Mouse (Mus musculus) CD4-positive helper T cell, adult 2 months (primary cell): Measurements from ENCODE around the gene Tmem109.

Source experiments
- DNase-seq: peaks from one replicate; pipeline ENCODE4 v3.0.0-alpha.2; 2012; ENCODE audit warnings: low read depth, missing footprints, low spot score

Tmem109 gene

GRCm38 (mm10) chr19:10881426-10882154 is at the start of gene Tmem109:
TSS of gene Tmem109 (minus strand) at chr19:10882001.
- DNase-seq = peak; percentile 93

DNA sequence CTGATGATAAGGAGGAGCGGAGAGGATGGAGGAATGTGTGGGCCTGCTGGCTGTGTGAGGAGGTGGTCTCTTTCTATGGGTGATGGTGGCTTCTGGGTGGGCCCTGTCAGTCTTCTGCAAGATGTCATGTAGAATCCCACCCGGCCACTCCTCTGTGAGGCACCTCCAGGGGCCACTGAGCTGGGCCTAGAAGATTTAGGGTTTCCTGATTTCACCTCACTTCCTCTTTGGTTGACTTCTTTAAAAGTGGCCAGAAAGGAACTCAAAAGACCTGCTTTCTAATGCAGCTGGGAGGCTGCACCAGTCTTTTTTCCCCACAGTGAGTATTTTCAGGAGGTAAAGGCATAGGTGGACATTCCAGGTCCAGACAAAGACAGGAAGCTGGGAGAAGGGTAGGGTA is 48.8 kb upstream of the Tmem109 start:
- no peak for DNase-seq

DNA sequence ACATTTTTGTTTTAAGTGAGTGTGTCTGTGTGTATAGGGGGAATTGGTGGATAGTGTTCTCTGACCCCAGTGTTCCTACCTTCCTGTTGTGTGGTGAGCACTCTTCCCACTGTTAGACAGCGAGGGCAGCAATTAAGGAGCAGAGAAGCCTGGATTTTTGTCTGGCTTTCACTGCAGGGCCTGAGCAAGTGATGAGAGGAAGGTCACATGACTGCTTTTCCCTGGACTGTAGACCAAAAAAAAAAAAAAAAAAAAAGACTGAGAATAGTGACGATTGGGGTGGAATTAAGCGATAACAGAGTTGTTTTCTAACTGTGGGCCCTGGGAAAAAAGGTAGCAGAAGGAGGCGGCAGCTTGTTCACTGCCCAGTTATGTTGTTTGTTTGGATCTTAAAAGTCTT is 44.9 kb upstream of the Tmem109 start:
- no peak for DNase-seq

- DNase-seq = no peak
Observed at GRCm38 (mm10) chr19:10926123-10926621, 44.4 kb upstream of the Tmem109 start.

GRCm38 (mm10) chr19:10924220-10924619 is 42.4 kb upstream of the Tmem109 start:
- DNase-seq = no peak

- DNase-seq = no peak
Observed at GRCm38 (mm10) chr19:10921058-10921457, 39.3 kb upstream of the Tmem109 start.

GRCm38 (mm10) chr19:10920532-10920931 is 38.7 kb upstream of the Tmem109 start, which contains the start of gene Zp1:
TSS of gene Zp1 (minus strand) at chr19:10920632.
- no peak for DNase-seq

DNA sequence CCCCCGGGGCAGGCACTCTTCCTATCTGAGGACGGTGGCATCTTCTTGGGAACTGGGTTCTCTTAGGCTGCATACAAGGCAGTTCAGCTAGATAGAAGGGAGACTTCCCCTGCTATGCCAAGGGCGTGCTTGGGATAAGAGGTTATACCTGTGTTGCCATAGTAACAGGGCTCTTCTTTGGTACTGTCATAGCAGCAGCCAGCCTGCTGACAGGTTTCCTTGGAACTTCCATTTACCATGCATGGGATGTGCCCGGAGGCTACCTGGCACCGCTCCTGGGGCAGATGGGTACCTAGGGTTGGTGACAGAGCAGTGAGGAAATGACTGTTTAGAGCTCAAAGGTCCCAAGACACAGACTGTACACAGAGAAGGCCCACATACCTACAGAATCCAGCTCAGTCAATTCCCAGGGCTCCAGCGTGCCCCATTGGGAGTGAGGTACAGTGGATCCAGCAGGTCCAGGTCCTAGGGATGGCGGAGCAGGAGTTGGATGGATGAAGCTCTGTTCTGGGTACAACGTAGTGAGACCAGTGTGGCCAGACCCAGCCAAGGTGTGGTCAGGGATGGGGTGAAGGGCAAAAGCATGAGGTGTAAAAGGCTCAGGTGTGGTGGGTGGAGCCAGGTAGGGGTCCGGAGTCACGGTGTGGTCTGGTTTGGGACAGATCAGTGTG is 36.7 kb upstream of the Tmem109 start:
- DNase-seq = no peak

DNA sequence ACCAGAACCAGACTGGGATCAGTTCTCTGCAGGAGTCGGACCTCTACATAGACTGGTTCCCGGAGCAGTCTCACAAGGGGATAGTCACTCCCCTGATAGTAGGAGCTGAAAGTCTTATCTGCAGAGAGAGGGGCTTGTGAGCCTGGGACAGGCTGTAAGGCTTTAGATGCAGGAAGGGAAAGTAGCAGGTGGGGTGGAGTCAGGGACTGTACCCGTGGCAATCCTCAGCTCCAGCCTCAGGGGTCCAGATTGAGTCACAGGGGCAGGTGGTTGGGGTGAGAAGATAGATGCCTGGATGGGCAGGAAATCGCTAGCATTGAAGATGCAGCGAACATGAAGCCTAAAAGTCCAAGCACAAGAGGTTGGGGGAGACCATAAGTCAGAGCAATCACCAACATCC is 34.7 kb upstream of the Tmem109 start:
- no peak for DNase-seq

GRCm38 (mm10) chr19:10914870-10915269 is 33.1 kb upstream of the Tmem109 start:
- no peak for DNase-seq

DNA sequence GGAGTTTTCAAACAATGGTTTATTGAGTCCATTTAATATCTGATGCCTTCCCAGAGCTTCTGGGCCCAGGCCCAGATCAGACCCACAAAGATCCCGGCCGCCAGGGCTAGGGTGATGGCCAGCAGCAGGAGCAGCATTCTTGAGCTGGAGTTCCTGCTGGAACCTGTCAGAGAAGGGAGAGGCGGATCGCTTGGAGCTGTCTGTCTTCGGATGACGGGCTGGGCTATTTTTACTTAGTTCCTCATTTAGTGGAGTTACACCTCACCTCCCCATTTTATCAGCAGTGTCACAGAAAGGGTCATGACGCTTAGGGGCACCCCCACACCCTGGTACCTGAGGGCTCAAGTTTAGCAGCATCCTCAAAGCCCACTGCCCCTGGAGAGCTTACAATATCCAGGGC is 32.5 kb upstream of the Tmem109 start:
- DNase-seq = no peak

DNA sequence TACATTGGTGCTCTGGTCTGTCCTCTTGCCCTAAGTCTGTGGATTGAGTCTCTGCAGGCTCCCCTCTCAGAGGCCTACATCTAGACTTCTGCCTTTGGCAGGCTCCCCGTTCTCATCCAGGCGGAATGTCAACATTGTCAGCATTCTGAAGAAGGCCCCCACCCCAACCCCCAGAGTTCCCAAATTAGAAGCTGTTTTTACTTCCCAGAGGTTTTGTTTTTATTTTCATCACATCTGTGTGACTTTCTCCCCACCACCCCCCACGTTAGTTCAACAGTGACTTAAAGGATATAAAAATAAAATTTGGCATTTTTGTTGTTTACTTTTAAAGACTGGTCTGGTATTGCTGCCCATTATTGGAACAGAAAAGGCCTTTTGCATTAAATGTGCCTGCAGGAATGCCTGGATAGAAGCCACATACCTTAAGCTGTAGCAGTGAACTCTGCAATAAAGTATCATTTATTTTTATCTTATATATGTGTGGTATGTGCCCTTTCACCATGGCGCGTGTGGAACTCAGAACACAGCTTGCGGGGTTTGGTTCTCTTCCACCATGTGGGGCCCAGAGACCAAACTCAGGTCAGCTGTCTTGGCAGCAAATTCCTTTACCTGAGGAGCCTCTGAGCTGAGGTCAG is 27.4 kb upstream of the Tmem109 start:
- no peak for DNase-seq

DNA sequence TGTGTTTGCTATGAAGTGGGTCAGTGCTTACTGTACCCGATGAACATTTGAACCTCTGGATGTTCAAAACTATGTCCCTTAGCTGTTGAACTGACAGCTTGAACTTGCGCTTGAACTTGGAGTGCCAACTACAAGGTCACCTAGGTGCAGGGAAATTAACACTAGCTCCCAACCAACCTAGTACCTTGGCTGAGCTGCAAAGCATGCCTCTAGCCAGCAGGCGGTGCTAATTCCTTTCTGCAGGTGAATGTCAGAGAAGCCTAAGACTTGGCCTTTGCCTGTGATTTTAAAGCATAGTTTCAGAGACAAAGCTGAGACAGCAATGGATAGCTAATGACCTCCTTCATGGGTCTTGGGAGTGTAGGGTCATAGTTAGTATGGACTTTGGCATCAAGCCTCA is 26.1 kb upstream of the Tmem109 start:
- peak; percentile 49 for DNase-seq

DNA sequence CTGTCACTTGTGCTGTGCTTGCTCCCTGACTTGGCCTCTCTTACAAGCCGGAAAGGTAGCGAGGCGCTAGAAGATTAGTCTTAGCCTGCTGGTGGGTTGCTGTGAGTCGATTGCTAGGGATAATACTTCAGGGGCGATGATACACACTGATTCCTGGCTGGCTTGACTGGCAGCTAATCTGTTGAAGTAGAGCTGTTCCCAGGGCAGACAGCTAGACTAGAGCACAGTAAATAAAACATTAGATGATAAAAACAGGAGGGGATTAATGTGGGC is 23.9 kb upstream of the Tmem109 start:
- DNase-seq = no peak

DNA sequence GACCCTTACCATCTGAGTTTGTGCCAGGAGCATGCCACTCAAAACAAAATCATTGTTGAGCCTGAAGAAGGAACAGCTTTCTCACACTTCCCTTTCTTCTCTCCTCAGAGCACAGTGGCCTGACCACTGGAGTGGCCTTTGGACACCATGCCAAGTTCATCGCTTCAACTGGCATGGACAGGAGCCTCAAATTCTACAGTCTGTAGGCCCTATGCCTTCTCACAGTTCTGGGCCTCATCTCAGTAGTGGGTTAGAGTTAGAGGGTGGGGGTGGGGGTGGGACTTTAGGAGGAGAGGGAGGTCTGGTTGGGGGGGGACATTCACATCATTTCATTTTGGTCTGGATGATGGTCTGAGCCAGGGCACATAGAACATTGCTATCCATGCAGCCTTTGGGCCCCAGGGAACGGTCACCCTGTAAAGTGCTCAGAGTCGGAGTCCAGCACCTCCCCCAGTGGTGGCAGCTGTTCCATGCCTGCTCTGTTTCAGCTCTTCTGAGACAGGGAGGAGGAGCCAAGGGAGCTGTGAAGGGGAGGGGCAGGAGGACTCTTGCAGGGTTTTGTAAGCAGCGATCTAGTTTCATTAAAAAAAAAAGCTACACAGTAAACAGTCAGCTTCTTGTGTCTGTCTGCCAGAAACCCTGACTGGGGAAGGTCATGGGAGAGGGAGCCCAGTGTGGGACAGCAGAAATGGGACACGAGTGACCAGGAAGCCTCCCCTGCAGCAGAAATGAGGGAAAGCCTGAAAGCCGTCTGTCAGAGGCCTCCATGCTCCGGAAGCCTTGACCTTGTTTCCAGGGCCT is 23.3 kb upstream of the Tmem109 start:
- no peak for DNase-seq

DNA sequence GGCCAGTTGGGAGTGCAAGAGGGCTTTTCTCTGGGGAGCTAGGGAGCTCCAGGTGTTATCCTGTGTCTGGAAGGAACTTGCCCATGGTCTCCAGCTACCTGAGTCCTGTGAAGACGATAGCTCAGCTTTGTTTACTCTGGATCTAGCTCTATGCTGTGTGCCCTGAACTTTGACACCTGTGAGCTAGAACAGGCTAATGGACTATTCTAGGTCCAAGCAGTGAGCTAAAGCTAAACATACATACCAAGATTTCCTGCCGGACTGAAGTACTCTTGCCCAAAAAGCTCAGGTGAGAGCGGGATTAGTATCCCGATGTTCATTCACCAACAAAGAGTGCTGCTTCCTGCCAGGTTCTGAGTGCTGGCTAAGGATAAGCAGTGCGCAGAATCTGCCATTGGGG is 22.7 kb upstream of the Tmem109 start:
- no peak for DNase-seq

GRCm38 (mm10) chr19:10901046-10901445 is 19.2 kb upstream of the Tmem109 start:
- DNase-seq = no peak

DNA sequence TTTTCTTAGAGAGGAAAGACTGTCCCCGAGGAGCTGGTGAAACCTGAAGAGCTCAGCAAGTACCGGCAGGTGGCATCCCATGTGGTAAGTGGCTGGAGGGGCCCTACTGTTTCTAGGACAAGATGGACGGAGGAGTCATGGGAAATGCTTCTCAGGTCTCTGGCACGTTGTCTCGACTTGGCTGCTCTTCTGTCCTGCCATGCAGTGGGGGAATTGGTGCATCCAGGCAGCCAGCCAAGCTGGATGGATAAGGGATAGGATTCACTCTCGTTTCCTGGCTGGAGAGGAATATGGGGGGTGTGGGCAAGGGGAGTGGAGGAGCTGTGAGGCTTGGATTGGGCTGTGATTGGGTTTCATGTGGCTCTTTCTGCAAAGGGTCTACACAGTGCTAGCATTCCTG is 18.5 kb upstream of the Tmem109 start:
- DNase-seq = no peak

DNA sequence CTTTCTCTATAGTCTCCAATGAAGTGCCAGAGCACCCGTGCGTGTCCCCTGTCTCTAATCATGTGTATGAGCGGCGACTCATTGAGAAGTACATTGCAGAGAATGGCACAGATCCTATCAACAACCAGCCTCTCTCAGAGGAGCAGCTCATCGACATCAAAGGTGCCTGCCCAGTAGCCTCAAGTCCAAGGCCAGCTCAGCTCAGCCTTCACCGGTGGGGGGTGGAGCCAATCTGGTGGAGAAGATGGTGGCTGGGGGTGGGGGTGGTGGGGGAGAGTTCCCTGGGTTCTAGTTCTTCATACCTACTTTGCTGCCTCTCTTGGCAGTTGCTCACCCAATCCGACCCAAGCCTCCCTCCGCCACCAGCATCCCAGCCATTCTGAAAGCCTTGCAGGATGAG is 15.7 kb upstream of the Tmem109 start:
- no peak for DNase-seq

- no peak for DNase-seq
Observed at GRCm38 (mm10) chr19:10896849-10897248, 15.0 kb upstream of the Tmem109 start.

- DNase-seq = no peak
Observed at GRCm38 (mm10) chr19:10895708-10896107, 13.9 kb upstream of the Tmem109 start.

DNA sequence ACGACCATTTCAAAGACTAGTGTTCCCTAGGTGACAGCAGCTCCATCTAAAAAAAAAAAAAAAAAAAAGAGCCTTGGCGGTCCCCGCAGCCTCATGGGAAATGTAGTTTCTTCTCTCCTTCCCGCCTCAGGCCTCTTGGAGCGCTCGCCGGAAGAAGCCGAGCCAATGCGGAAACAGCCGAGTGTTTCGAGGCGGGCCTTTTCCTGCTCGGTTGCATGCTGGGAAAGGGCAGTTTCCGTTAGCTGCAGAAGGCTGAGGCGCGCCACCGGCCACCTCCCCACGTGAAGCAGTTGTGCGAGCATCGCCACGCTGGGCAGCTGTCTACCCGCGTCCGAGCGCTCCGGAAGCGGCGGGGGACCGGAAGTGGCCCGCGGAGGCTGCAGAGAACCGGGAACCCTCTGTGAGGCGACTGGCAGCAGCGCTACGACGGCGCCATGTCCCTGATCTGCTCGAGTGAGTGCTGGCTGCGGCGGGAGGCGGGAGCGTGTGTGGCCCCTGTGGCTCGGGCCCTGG is 13.3 kb upstream of the Tmem109 start, which contains the start of gene Prpf19:
Gene Prpf19, plus strand, starts transcription at position 216 of the 513 bp plus-strand sequence.
- DNase-seq = peak; percentile 97
